Mouse (Mus musculus): ENCODE results near the gene Bcl11a.

GRCm38 (mm10) chr11:24144159-24144946 is 66.5 kb downstream of the Bcl11a start:
- no peak for TF ChIP-seq POLR2A (IDR thresholded peaks at IDR 0.05; ENCODE audit: insufficient read depth, low read depth, low read length)
- TF ChIP-seq CTCF (IDR thresholded peaks at IDR 0.05; ENCODE audit: insufficient read depth, low read depth, low read length): no peak
